In genomic region chrX:106766812-106767211, GRCm38 (mm10) we compare ENCODE assay signal across 11 mouse cellular contexts.
DNase-seq lines count a peak whose midpoint lies in the region; ATAC-seq and TF ChIP-seq lines count a peak whose summit lies in the region.
"Had no signal": no experiment of that assay in that cellular context is flagged by ENCODE, and none has a peak within 500 bp of the region (broad histone marks: within the 10 kb centered on the region; RNA-seq: fewer than 3 reads in every experiment).

No protein-coding gene starts in this region.

- H3K27me3 ChIP-seq in heart, adult 2 months (ENCODE audit: control insufficient read depth, insufficient read depth, low read length): no peaks in the 10 kb centered on the region
- no peaks in the 10 kb centered on the region for H3K27me3 ChIP-seq in heart, embryonic 12.5 days (replicated peaks)
- H3K27me3 ChIP-seq in lung, embryonic 14.5 days (ENCODE audit: insufficient read depth, low read length): no peaks in the 10 kb centered on the region

- WGBS in heart, adult 2 months: 0% methylated on average over 1 of the region's 1 CpGs
- WGBS in heart, embryonic 12.5 days: 15% methylated on average over 1 of the region's 1 CpGs
- 7% methylated on average over 1 of the region's 1 CpGs for WGBS in lung, embryonic 14.5 days
- WGBS in lung, adult 2 months: 13% methylated on average over 1 of the region's 1 CpGs

- no peak overlapping the region for H3K9ac ChIP-seq in heart, adult 2 months (ENCODE audit: low read depth, low read length)
- no peak overlapping the region for H3K9ac ChIP-seq in heart, embryonic 12.5 days
- no peak overlapping the region for H3K9ac ChIP-seq in lung, embryonic 14.5 days
- H3K9ac ChIP-seq: limb, embryonic 15.5 days had no signal

- no peak for TF ChIP-seq EP300 in heart, adult 2 months (IDR thresholded peaks at IDR 0.05; ENCODE audit: insufficient read depth, low read depth, low read length)

- DNase-seq in heart, adult 2 months: no peak
- peak; percentile 66 for DNase-seq in lung, embryonic 14.5 days
- no peak for DNase-seq in lung, adult 2 months
- DNase-seq in brain, adult 2 months (ENCODE audit: low read depth, low spot score): peak; percentile 10
- DNase-seq in naive thymus-derived CD4-positive, alpha-beta T cell, adult 2 months (ENCODE audit: low read depth): peak; percentile 13
- DNase-seq in gastrocnemius, postnatal 14 days: no peak
- DNase-seq: cerebellum, postnatal 14 days had no signal

- H3K4me3 ChIP-seq in heart, adult 2 months: no peak overlapping the region
- H3K4me3 ChIP-seq in heart, embryonic 12.5 days: no peak overlapping the region
- no peak overlapping the region for H3K4me3 ChIP-seq in lung, embryonic 14.5 days (ENCODE audit: low read depth, low read length)
- H3K4me3 ChIP-seq in lung, adult 2 months (replicated peaks; ENCODE audit: extremely low read depth, low read depth, low read length): no peak overlapping the region
- H3K4me3 ChIP-seq: limb, embryonic 15.5 days had no signal

- H3K36me3 ChIP-seq in heart, adult 2 months (ENCODE audit: control insufficient read depth, insufficient read depth, low read length): no peaks in the 10 kb centered on the region
- no peaks in the 10 kb centered on the region for H3K36me3 ChIP-seq in heart, embryonic 12.5 days
- no peaks in the 10 kb centered on the region for H3K36me3 ChIP-seq in lung, embryonic 14.5 days (ENCODE audit: insufficient read depth)
- H3K36me3 ChIP-seq: limb, embryonic 15.5 days had no signal

- no peak for ATAC-seq in heart, embryonic 12.5 days (ENCODE audit: insufficient number of reproducible peaks, low FRiP score)
- no peak; the same call in 1 of the 2 replicates for ATAC-seq in lung, embryonic 14.5 days (ENCODE audit: insufficient read depth)
- no peak for ATAC-seq in megakaryocyte-erythroid progenitor cell, adult 5-6 weeks (replicated peaks; ENCODE audit: low FRiP score, low TSS enrichment, poor library complexity, severe bottlenecking)
- ATAC-seq: intestine, embryonic 16.5 days had no signal

- intact Hi-C loops in heart, adult 2 months (cut with DNase I): loop anchor here (2.0 to 5.0 kb wide), 2 partner anchors 186 to 285 kb away; no protein-coding TSS in a partner anchor
- intact Hi-C loops in gastrocnemius, postnatal 14 days (cut with DNase I; ENCODE audit: low total_unique reads): no loop called here

- peak; percentile 67 for TF ChIP-seq CTCF in heart, adult 2 months (IDR thresholded peaks at IDR 0.05)
- peak; percentile 56 for TF ChIP-seq CTCF in lung, embryonic 14.5 days (IDR thresholded peaks at IDR 0.05; ENCODE audit: low read depth)
- TF ChIP-seq CTCF in lung, adult 2 months (IDR thresholded peaks at IDR 0.05; ENCODE audit: insufficient read depth, low read length): no peak

- H3K4me1 ChIP-seq in heart, adult 2 months (ENCODE audit: control insufficient read depth, insufficient read depth, low read length): no peaks in the 10 kb centered on the region
- H3K4me1 ChIP-seq in heart, embryonic 12.5 days (replicated peaks): 0 out of 2 replicates have a peak, but pooled peaks cover 2% of the 10 kb centered on the region
- H3K4me1 ChIP-seq in lung, embryonic 14.5 days (ENCODE audit: insufficient read depth): no peaks in the 10 kb centered on the region
- no peaks in the 10 kb centered on the region for H3K4me1 ChIP-seq in lung, adult 2 months (ENCODE audit: control insufficient read depth, insufficient read depth, low read length)
- H3K4me1 ChIP-seq: limb, embryonic 15.5 days had no signal

- no peaks in the 10 kb centered on the region for H3K79me2 ChIP-seq in heart, adult 2 months (replicated peaks; ENCODE audit: control insufficient read depth, insufficient read depth, low read length)

- H3K4me2 ChIP-seq in heart, embryonic 12.5 days: no peak overlapping the region
- H3K4me2 ChIP-seq in lung, embryonic 14.5 days: no peak overlapping the region
- H3K4me2 ChIP-seq: limb, embryonic 15.5 days had no signal

- TF ChIP-seq POLR2A in heart, adult 2 months (IDR thresholded peaks at IDR 0.05; ENCODE audit: insufficient read depth, low read depth, low read length): no peak
- TF ChIP-seq POLR2A in lung, adult 2 months (IDR thresholded peaks at IDR 0.05; ENCODE audit: borderline replicate concordance, extremely low read depth, low read depth, low read length): no peak

- no peaks in the 10 kb centered on the region for H3K9me3 ChIP-seq in heart, embryonic 12.5 days (replicated peaks)
- no peaks in the 10 kb centered on the region for H3K9me3 ChIP-seq in lung, embryonic 14.5 days (ENCODE audit: low read depth, low read length)
- H3K9me3 ChIP-seq: limb, embryonic 15.5 days had no signal

- H3K27ac ChIP-seq in heart, adult 2 months: no peak overlapping the region
- no peak overlapping the region for H3K27ac ChIP-seq in heart, embryonic 12.5 days (ENCODE audit: poor library complexity, severe bottlenecking)
- no peak overlapping the region for H3K27ac ChIP-seq in lung, embryonic 14.5 days (ENCODE audit: low read depth)
- H3K27ac ChIP-seq: limb, embryonic 15.5 days had no signal

Comparison
In these comparisons a context has a peak if more than half of its experiments do, and no peak if none do; other contexts are left out.
1. DNase-seq: peak in lung, embryonic 14.5 days (single experiment), brain, adult 2 months (single experiment) and naive thymus-derived CD4-positive, alpha-beta T cell, adult 2 months (single experiment); none in heart, adult 2 months (0 of 2), lung, adult 2 months (single experiment) and gastrocnemius, postnatal 14 days (single experiment).